Mouse (Mus musculus): ENCODE data around the gene Ccdc142.
A peak's percentile ranks its signal among the peaks of the same experiment; 100 is the strongest.

Gene Ccdc142

GRCm38 (mm10) chr6:83084477-83084876 is 16.9 kb upstream of the Ccdc142 start:
- DNase-seq (ENCODE audit: low read depth, low spot score), result no peak

GRCm38 (mm10) chr6:83086121-83087035 is 15.0 kb upstream of the Ccdc142 start, which contains the start of gene Lbx2:
Gene Lbx2, plus strand, starts transcription at chr6:83086367.
- DNase-seq (ENCODE audit: low read depth, low spot score), result no peak

GRCm38 (mm10) chr6:83087205-83087925 is 14.0 kb upstream of the Ccdc142 start:
- DNase-seq (ENCODE audit: low read depth, low spot score), result no peak

GRCm38 (mm10) chr6:83087926-83088260 is 13.5 kb upstream of the Ccdc142 start:
- DNase-seq (ENCODE audit: low read depth, low spot score), result no peak

GRCm38 (mm10) chr6:83092416-83093127 is 8.8 kb upstream of the Ccdc142 start:
- no peak for DNase-seq (ENCODE audit: low read depth, low spot score)

GRCm38 (mm10) chr6:83095968-83096367 is 5.4 kb upstream of the Ccdc142 start:
- DNase-seq (ENCODE audit: low read depth, low spot score), result no peak

GRCm38 (mm10) chr6:83098411-83098810 is 3.0 kb upstream of the Ccdc142 start:
- no peak for DNase-seq (ENCODE audit: low read depth, low spot score)

GRCm38 (mm10) chr6:83101688-83102556 is 521 bp downstream of the Ccdc142 start:
- no peak for DNase-seq (ENCODE audit: low read depth, low spot score)

- DNase-seq (ENCODE audit: low read depth, low spot score), result no peak
Observed at GRCm38 (mm10) chr6:83103130-83103650, 1.8 kb downstream of the Ccdc142 start.

- no peak for DNase-seq (ENCODE audit: low read depth, low spot score)
Observed at GRCm38 (mm10) chr6:83104158-83104557, 2.8 kb downstream of the Ccdc142 start.

GRCm38 (mm10) chr6:83107566-83108400 is 6.4 kb downstream of the Ccdc142 start:
- peak; percentile 81 for DNase-seq (ENCODE audit: low read depth, low spot score)

- DNase-seq (ENCODE audit: low read depth, low spot score), result peak; percentile 60
Observed at GRCm38 (mm10) chr6:83108762-83109668, 7.6 kb downstream of the Ccdc142 start, which contains the start of gene Mrpl53. Gene Mrpl53, plus strand, starts transcription at chr6:83109040.

- no peak for DNase-seq (ENCODE audit: low read depth, low spot score)
Observed at GRCm38 (mm10) chr6:83111510-83112136, 10.2 kb downstream of the Ccdc142 start.

- peak; percentile 85 for DNase-seq (ENCODE audit: low read depth, low spot score)
Observed at GRCm38 (mm10) chr6:83115011-83115671, 13.7 kb downstream of the Ccdc142 start, which contains the start of gene Mogs. Gene Mogs, plus strand, starts transcription at chr6:83115496.

- DNase-seq (ENCODE audit: low read depth, low spot score), result no peak
Observed at GRCm38 (mm10) chr6:83115682-83116372, 14.4 kb downstream of the Ccdc142 start.

GRCm38 (mm10) chr6:83116373-83117164 is 15.2 kb downstream of the Ccdc142 start:
- DNase-seq (ENCODE audit: low read depth, low spot score), result no peak

- no peak for DNase-seq (ENCODE audit: low read depth, low spot score)
Observed at GRCm38 (mm10) chr6:83117165-83117438, 15.7 kb downstream of the Ccdc142 start.

All from forelimb bud, embryonic 11.5 days (tissue).